Mouse (Mus musculus): ENCODE results near the gene Hoxd10.

GRCm38 (mm10) chr2:74739869-74740268 is 48.1 kb downstream of the Hoxd10 start:
- TF ChIP-seq CTCF (IDR thresholded peaks at IDR 0.05; ENCODE audit: low read depth) (no peak), EP300 (IDR thresholded peaks at IDR 0.05; ENCODE audit: low read depth) (no peak)
